Mouse (Mus musculus) hindbrain, embryonic 16.5 days (tissue): ENCODE data around the gene Nid1. TPM values are rescaled to one million over a fixed set of nuclear protein-coding genes. Genes with fewer than 3 reads are reported as not detected.
"Not testable (repeated sequence)": the region's sequence is repeated elsewhere in the genome, so short reads cannot be mapped to it uniquely, and the experiment has no call there.

Source experiments
- ATAC-seq: fragments of 200-750 bp; cut with Nextera tagmentation; 2 replicates; pipeline ENCODE4 v1.8.0; 2017; ENCODE audit warnings: moderate TSS enrichment, moderate library complexity
- H3K27ac ChIP-seq: fragments of 300-500 bp; sonication (generic); 2 replicates; pipeline ENCODE4 v1.5.1; 2014; ENCODE audit warnings: low read depth, mild to moderate bottlenecking, control low read depth, low read length, moderate library complexity
- H3K27me3 ChIP-seq: fragments of 300-500 bp; sonication (generic); replicated peaks from 2 replicates; pipeline ENCODE4 v1.6.1; 2014; ENCODE audit warnings: low read length; ENCODE audit not compliant: control insufficient read depth, insufficient read depth
- H3K36me3 ChIP-seq: fragments of 300-500 bp; sonication (generic); 2 replicates; pipeline ENCODE4 v1.6.1; 2014; ENCODE audit warnings: mild to moderate bottlenecking, low read length, moderate library complexity, mixed read lengths; ENCODE audit not compliant: control insufficient read depth, insufficient read depth
- H3K4me1 ChIP-seq: fragments of 300-500 bp; sonication (generic); 2 replicates; pipeline ENCODE4 v1.6.1; 2014; ENCODE audit warnings: low read depth, low read length; ENCODE audit not compliant: control insufficient read depth, insufficient read depth
- H3K4me2 ChIP-seq: fragments of 300-500 bp; sonication (generic); 2 replicates; pipeline ENCODE4 v1.6.1; 2014; ENCODE audit warnings: mild to moderate bottlenecking, low read length, control low read depth, moderate library complexity
- H3K4me3 ChIP-seq: fragments of 300-500 bp; sonication (generic); 2 replicates; pipeline ENCODE4 v1.5.1; 2014; ENCODE audit warnings: mild to moderate bottlenecking, low read length, control low read depth, moderate library complexity
- H3K9ac ChIP-seq: fragments of 300-500 bp; sonication (generic); 2 replicates; pipeline ENCODE4 v1.6.1; 2014; ENCODE audit warnings: low read depth, mild to moderate bottlenecking, control low read depth, low read length, moderate library complexity
- H3K9me3 ChIP-seq: fragments of 300-500 bp; sonication (generic); 2 replicates; pipeline ENCODE4 v1.6.1; 2014; ENCODE audit warnings: mild to moderate bottlenecking, low read length, moderate library complexity; ENCODE audit not compliant: control insufficient read depth
- WGBS: fragments of 180-500 bp; shearing (Covaris S2); extraction: QIAGEN DNeasy Blood & Tissue Kit; methylation state at CpG from one replicate; pipeline ENCODE4 v1.1.7; 2014; 5-methylcytosine and 5-hydroxymethylcytosine counted together
- polyA plus RNA-seq: library from polyadenylated mRNA; unstranded; fragments of >200 nt; fragmentation: Nextera tagmentation; extraction: Ambion mirVana; gene quantifications from 2 replicates; pipeline ENCODE4 v1.2.1, GENCODE M21; 2015

Nid1 gene
- polyA plus RNA-seq, 1 experiment from 2014 or later, result 63.8 TPM

GRCm38 (mm10) chr13:13467249-13467648 is 29.9 kb downstream of the Nid1 start:
- not testable (repeated sequence) for H3K9me3 ChIP-seq, H3K4me1 ChIP-seq, H3K9ac ChIP-seq, H3K27me3 ChIP-seq, H3K4me3 ChIP-seq, ATAC-seq, H3K27ac ChIP-seq, H3K36me3 ChIP-seq, H3K4me2 ChIP-seq

GRCm38 (mm10) chr13:13468513-13468912 is 31.2 kb downstream of the Nid1 start:
- H3K4me3 ChIP-seq, result no peak overlapping the region
- no peak overlapping the region for H3K4me2 ChIP-seq
- H3K4me1 ChIP-seq, result no peaks in the 10 kb centered on the region
- H3K27ac ChIP-seq, result no peak overlapping the region
- ATAC-seq, result no peak
- no peaks in the 10 kb centered on the region for H3K36me3 ChIP-seq
- 81% methylated on average over 4 of the region's 4 CpGs for WGBS
- no peaks in the 10 kb centered on the region for H3K9me3 ChIP-seq
- no peaks in the 10 kb centered on the region for H3K27me3 ChIP-seq
- H3K9ac ChIP-seq, result no peak overlapping the region

GRCm38 (mm10) chr13:13471334-13471757 is 34.0 kb downstream of the Nid1 start:
- ATAC-seq, result no peak
- no peaks in the 10 kb centered on the region for H3K27me3 ChIP-seq
- H3K9me3 ChIP-seq, result no peaks in the 10 kb centered on the region
- H3K27ac ChIP-seq, result no peak overlapping the region
- H3K4me3 ChIP-seq, result no peak overlapping the region
- 82% methylated on average over 3 of the region's 3 CpGs for WGBS
- no peaks in the 10 kb centered on the region for H3K4me1 ChIP-seq
- no peak overlapping the region for H3K9ac ChIP-seq
- no peaks in the 10 kb centered on the region for H3K36me3 ChIP-seq
- no peak overlapping the region for H3K4me2 ChIP-seq

GRCm38 (mm10) chr13:13474464-13474863 is 37.1 kb downstream of the Nid1 start:
- not testable (repeated sequence) for H3K4me1 ChIP-seq, H3K9ac ChIP-seq, H3K9me3 ChIP-seq, ATAC-seq, H3K4me2 ChIP-seq, H3K4me3 ChIP-seq, H3K27ac ChIP-seq, H3K27me3 ChIP-seq, H3K36me3 ChIP-seq
- 56% methylated on average over 2 of the region's 3 CpGs for WGBS

GRCm38 (mm10) chr13:13474991-13475390 is 37.6 kb downstream of the Nid1 start:
- Histone ChIP-seq H3K36me3 (no peaks in the 10 kb centered on the region), H3K27me3 (no peaks in the 10 kb centered on the region), H3K27ac (no peak overlapping the region), H3K9me3 (no peaks in the 10 kb centered on the region), H3K4me3 (no peak overlapping the region), H3K4me1 (no peaks in the 10 kb centered on the region), H3K9ac (no peak overlapping the region), H3K4me2 (no peak overlapping the region)
- WGBS, result 67% methylated on average over 2 of the region's 2 CpGs
- ATAC-seq, result no peak

- H3K36me3 ChIP-seq, result no peaks in the 10 kb centered on the region
- H3K4me2 ChIP-seq, result no peak overlapping the region
- H3K4me3 ChIP-seq, result no peak overlapping the region
- H3K27me3 ChIP-seq, result no peaks in the 10 kb centered on the region
- ATAC-seq, result no peak
- no peaks in the 10 kb centered on the region for H3K9me3 ChIP-seq
- no peaks in the 10 kb centered on the region; the same call in 1 of the 2 replicates for H3K4me1 ChIP-seq
- no peak overlapping the region for H3K9ac ChIP-seq
- 90% methylated on average over 2 of the region's 2 CpGs for WGBS
- no peak overlapping the region for H3K27ac ChIP-seq
Observed at GRCm38 (mm10) chr13:13476568-13476967, 39.2 kb downstream of the Nid1 start.

GRCm38 (mm10) chr13:13477046-13477445 is 39.7 kb downstream of the Nid1 start:
- ATAC-seq, result no peak
- Histone ChIP-seq H3K27ac (no peak overlapping the region), H3K4me2 (no peak overlapping the region), H3K4me1 (no peaks in the 10 kb centered on the region; the same call in 1 of the 2 replicates), H3K9ac (no peak overlapping the region), H3K36me3 (no peaks in the 10 kb centered on the region), H3K27me3 (no peaks in the 10 kb centered on the region), H3K9me3 (no peaks in the 10 kb centered on the region), H3K4me3 (no peak overlapping the region)
- 94% methylated on average over 2 of the region's 2 CpGs for WGBS

GRCm38 (mm10) chr13:13479986-13480385 is 42.6 kb downstream of the Nid1 start:
- no peaks in the 10 kb centered on the region; the same call in 1 of the 2 replicates for H3K4me1 ChIP-seq
- 11% methylated on average over 2 of the region's 2 CpGs for WGBS
- H3K4me2 ChIP-seq, result no peak overlapping the region
- no peaks in the 10 kb centered on the region for H3K36me3 ChIP-seq
- no peak overlapping the region for H3K4me3 ChIP-seq
- no peak for ATAC-seq
- no peak overlapping the region for H3K27ac ChIP-seq
- no peaks in the 10 kb centered on the region for H3K27me3 ChIP-seq
- H3K9me3 ChIP-seq, result no peaks in the 10 kb centered on the region
- H3K9ac ChIP-seq, result no peak overlapping the region

GRCm38 (mm10) chr13:13481033-13481432 is 43.7 kb downstream of the Nid1 start:
- H3K27ac ChIP-seq, result no peak overlapping the region
- ATAC-seq, result peak; percentile 96
- no peaks in the 10 kb centered on the region for H3K27me3 ChIP-seq
- no peaks in the 10 kb centered on the region for H3K9me3 ChIP-seq
- H3K4me3 ChIP-seq, result no peak overlapping the region
- H3K4me1 ChIP-seq, result no peaks in the 10 kb centered on the region; the same call in 1 of the 2 replicates
- H3K36me3 ChIP-seq, result no peaks in the 10 kb centered on the region
- H3K9ac ChIP-seq, result no peak overlapping the region
- no peak overlapping the region for H3K4me2 ChIP-seq
- WGBS, result 27% methylated on average over 5 of the region's 5 CpGs
